Mouse (Mus musculus): ENCODE results near the gene Unc79.

DNA sequence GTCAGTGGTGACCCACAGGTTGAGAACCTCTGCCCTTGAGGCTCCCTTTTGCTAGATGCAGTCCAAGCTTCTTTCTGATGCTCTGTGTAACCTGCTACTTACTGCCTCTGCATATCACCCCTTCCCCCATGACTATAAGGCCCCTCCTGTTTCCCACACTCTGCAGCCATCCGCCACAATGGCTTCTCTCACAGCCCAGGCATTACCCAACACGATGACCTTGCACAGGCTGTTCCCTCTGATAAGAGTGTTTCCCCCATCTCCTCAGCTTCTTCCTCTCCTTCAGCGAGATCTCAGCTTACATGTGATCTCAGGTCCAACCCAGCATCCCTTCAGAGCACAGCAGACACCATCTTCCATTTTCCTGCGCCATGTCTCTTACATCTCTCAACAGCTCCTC lies 280.4 kb downstream of the Unc79 start:
- TF ChIP-seq CTCF (conservative IDR thresholded peaks at IDR 0.05; ENCODE audit: insufficient read depth, insufficient read length, low read depth, low read length) (no peak), POLR2A (IDR thresholded peaks at IDR 0.05; ENCODE audit: low read depth, low read length) (no peak)
